8 mouse cellular contexts compared by ENCODE assay signal in the genomic region with DNA sequence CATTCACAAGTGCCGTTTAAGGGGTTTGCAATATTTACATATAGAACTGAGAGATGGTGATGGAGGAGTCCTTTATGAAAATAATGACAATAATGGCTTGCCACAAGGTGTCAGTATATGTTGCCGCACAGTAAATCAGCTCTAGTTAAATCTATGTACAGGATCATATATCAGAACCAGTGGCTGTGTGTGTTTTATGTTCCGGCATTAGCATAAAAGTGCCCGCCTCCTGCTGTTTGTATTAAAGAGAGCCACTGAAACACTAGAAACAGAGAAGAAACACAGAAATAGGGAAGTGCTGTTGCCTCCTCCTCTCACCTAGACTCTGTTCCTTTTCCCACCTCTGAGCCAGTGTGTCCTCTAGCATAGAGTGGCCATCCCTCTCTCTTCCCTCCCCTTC. TPM values are rescaled to one million over a fixed set of nuclear protein-coding genes. Genes with fewer than 3 reads are reported as not detected.
A peak's percentile ranks its signal among the peaks of the same experiment; 100 is the strongest.
DNase-seq lines count a peak whose midpoint lies in the region; ATAC-seq lines count a peak whose summit lies in the region.

No protein-coding gene starts in this region.

- no peak overlapping the region for H3K4me3 ChIP-seq in limb, embryonic 12.5 days (replicated peaks)
- H3K4me3 ChIP-seq in limb, embryonic 10.5 days, result no peak overlapping the region
- H3K4me3 ChIP-seq in embryonic facial prominence, embryonic 15.5 days (replicated peaks), result no peak overlapping the region

- H3K9me3 ChIP-seq in limb, embryonic 12.5 days, result peaks cover 4% of the 10 kb centered on the region; the same call in 1 of the 2 replicates
- H3K9me3 ChIP-seq in limb, embryonic 10.5 days (replicated peaks), result no peaks in the 10 kb centered on the region
- H3K9me3 ChIP-seq in embryonic facial prominence, embryonic 15.5 days (replicated peaks), result no peaks in the 10 kb centered on the region

- no peak overlapping the region for H3K4me2 ChIP-seq in limb, embryonic 12.5 days
- H3K4me2 ChIP-seq in embryonic facial prominence, embryonic 15.5 days (replicated peaks), result 0 out of 2 replicates have a peak overlapping the region, but pooled peaks have one; percentile 10

- H3K27me3 ChIP-seq in limb, embryonic 12.5 days, result no peaks in the 10 kb centered on the region
- H3K27me3 ChIP-seq in limb, embryonic 10.5 days (ENCODE audit: low read depth, poor library complexity, severe bottlenecking), result no peaks in the 10 kb centered on the region
- no peaks in the 10 kb centered on the region for H3K27me3 ChIP-seq in embryonic facial prominence, embryonic 15.5 days

- 0 out of 2 replicates have a peak, but pooled peaks have one; percentile 37 for ATAC-seq in limb, embryonic 12.5 days (ENCODE audit: insufficient number of reproducible peaks, insufficient read depth, low FRiP score, low TSS enrichment, low read depth)
- ATAC-seq in embryonic facial prominence, embryonic 15.5 days (ENCODE audit: insufficient number of reproducible peaks, low FRiP score, low TSS enrichment, low read depth), result no peak
- ATAC-seq in megakaryocyte, adult 5-6 weeks (ENCODE audit: poor library complexity, severe bottlenecking), result peak; percentile 39
- ATAC-seq in frontal cortex, adult (ENCODE audit: low TSS enrichment), result no peak

- peaks cover 4% of the 10 kb centered on the region; the same call in 1 of the 2 replicates for H3K4me1 ChIP-seq in limb, embryonic 12.5 days (replicated peaks)
- H3K4me1 ChIP-seq in limb, embryonic 10.5 days, result peaks cover 6% of the 10 kb centered on the region; the same call in 1 of the 2 replicates
- H3K4me1 ChIP-seq in embryonic facial prominence, embryonic 15.5 days, result no peaks in the 10 kb centered on the region

- H3K36me3 ChIP-seq in limb, embryonic 12.5 days, result no peaks in the 10 kb centered on the region
- no peaks in the 10 kb centered on the region for H3K36me3 ChIP-seq in limb, embryonic 10.5 days
- no peaks in the 10 kb centered on the region for H3K36me3 ChIP-seq in embryonic facial prominence, embryonic 15.5 days

- WGBS in limb, embryonic 12.5 days, result 60% methylated on average over 4 of the region's 4 CpGs
- WGBS in limb, embryonic 10.5 days, result 84% methylated on average over 4 of the region's 4 CpGs
- WGBS in embryonic facial prominence, embryonic 15.5 days, result 41% methylated on average over 4 of the region's 4 CpGs

- no peak overlapping the region for H3K27ac ChIP-seq in limb, embryonic 12.5 days
- no peak overlapping the region for H3K27ac ChIP-seq in limb, embryonic 10.5 days
- H3K27ac ChIP-seq in embryonic facial prominence, embryonic 15.5 days (replicated peaks), result 0 out of 2 replicates have a peak overlapping the region, but pooled peaks have one; percentile 22

- peak; percentile 33 for DNase-seq in adrenal gland, adult 2 months
- DNase-seq in adrenal gland, postnatal 36 days, result no peak
- DNase-seq in limb, embryonic 10.5 days (ENCODE audit: low spot score), result no peak
- DNase-seq in ovary, adult 18-20 months (ENCODE audit: low spot score), result no peak

- no peak overlapping the region for H3K9ac ChIP-seq in limb, embryonic 12.5 days (replicated peaks)
- H3K9ac ChIP-seq in embryonic facial prominence, embryonic 15.5 days, result no peak overlapping the region

RNA-seq across cellular contexts. Expression of gene Xdh, which starts 0.5 kb away (rescaled TPM):
- 100 to 1,000 TPM; 290 to 422 TPM for total RNA-seq in adrenal gland, adult 2 months (2021)
- 92.2 and 161 TPM in 2 replicates for polyA plus RNA-seq in adrenal gland, adult 2 months (2012; rRNA removed)
- total RNA-seq in adrenal gland, postnatal 36 days (2021), result 100 to 1,000 TPM; 334 to 458 TPM
- polyA plus RNA-seq in limb, embryonic 12.5 days (2016; fragmentation: Nextera tagmentation; extraction: Ambion mirVana), result 0.98 and 1.0 TPM in 2 replicates
- 0.21 and 0.36 TPM in 2 replicates for polyA plus RNA-seq in limb, embryonic 10.5 days (2016; fragmentation: Nextera tagmentation; extraction: Ambion mirVana)
- polyA plus RNA-seq in embryonic facial prominence, embryonic 15.5 days (2015; fragmentation: Nextera tagmentation; extraction: Ambion mirVana), result 2.8 and 3.4 TPM in 2 replicates
- 218 and 259 TPM in 2 replicates for total RNA-seq in megakaryocyte, adult 5-6 weeks (2015)
- total RNA-seq in megakaryocyte, adult 5-6 weeks (2017), result 211 and 252 TPM in 2 replicates

Comparison
In these comparisons a context has a peak if more than half of its experiments do, and no peak if none do; other contexts are left out.
1. ATAC-seq: peak in limb, embryonic 12.5 days (single experiment) and megakaryocyte, adult 5-6 weeks (single experiment); none in embryonic facial prominence, embryonic 15.5 days (single experiment) and frontal cortex, adult (single experiment).
2. RNA of gene Xdh, which starts 0.5 kb away (polyA plus RNA-seq): 92.2 to 161 TPM in adrenal gland, adult 2 months; 2.8 to 3.4 TPM in embryonic facial prominence, embryonic 15.5 days, 0.98 to 1.0 TPM in limb, embryonic 12.5 days and 0.21 to 0.36 TPM in limb, embryonic 10.5 days; every median in the first group is over 10 times any median in the second.